Mouse (Mus musculus) stomach, embryonic 15.5 days (tissue): ENCODE measurements around the gene Dus3l. TPM values are rescaled to one million over a fixed set of nuclear protein-coding genes. Genes with fewer than 3 reads are reported as not detected.
A peak's percentile ranks its signal among the peaks of the same experiment; 100 is the strongest.

ENCODE experiments used
- ATAC-seq: fragments of 200-750 bp; cut with Nextera tagmentation; 2 replicates; pipeline ENCODE4 v1.8.0; 2017; ENCODE audit warnings: low read depth, moderate number of reproducible peaks, moderate TSS enrichment; ENCODE audit not compliant: insufficient read depth, low FRiP score
- H3K27ac ChIP-seq: fragments of 300-500 bp; sonication (generic); 2 replicates; pipeline ENCODE4 v1.5.1; 2015; ENCODE audit warnings: mild to moderate bottlenecking, inconsistent platforms
- H3K27me3 ChIP-seq: fragments of 300-500 bp; sonication (generic); replicated peaks from 2 replicates; pipeline ENCODE4 v1.6.1; 2015; ENCODE audit warnings: inconsistent platforms
- H3K36me3 ChIP-seq: fragments of 300-500 bp; sonication (generic); 2 replicates; pipeline ENCODE4 v1.6.1; 2015; ENCODE audit warnings: inconsistent platforms
- H3K4me1 ChIP-seq: fragments of 300-500 bp; sonication (generic); 2 replicates; pipeline ENCODE4 v1.6.1; 2015; ENCODE audit warnings: inconsistent platforms
- H3K4me2 ChIP-seq: fragments of 300-500 bp; sonication (generic); 2 replicates; pipeline ENCODE4 v1.6.1; 2015; ENCODE audit warnings: mild to moderate bottlenecking, inconsistent platforms
- H3K4me3 ChIP-seq: fragments of 300-500 bp; sonication (generic); replicated peaks from 2 replicates; pipeline ENCODE4 v1.5.1; 2015; ENCODE audit warnings: inconsistent platforms
- H3K9ac ChIP-seq: fragments of 300-500 bp; sonication (generic); 2 replicates; pipeline ENCODE4 v1.6.1; 2015; ENCODE audit warnings: inconsistent platforms
- H3K9me3 ChIP-seq: fragments of 300-500 bp; sonication (generic); 2 replicates; pipeline ENCODE4 v1.6.1; 2016; ENCODE audit warnings: inconsistent platforms
- WGBS: fragments of 180-500 bp; shearing (Covaris S2); methylation state at CpG from one replicate; pipeline ENCODE4 v1.1.7; 2015; 5-methylcytosine and 5-hydroxymethylcytosine counted together
- polyA plus RNA-seq: library from polyadenylated mRNA; unstranded; fragments of >200 nt; fragmentation: Nextera tagmentation; extraction: Ambion mirVana; gene quantifications from 2 replicates; pipeline ENCODE4 v1.2.1, GENCODE M21; 2015

Gene Dus3l
- polyA plus RNA-seq, result 40.1 and 48.2 TPM in 2 replicates

GRCm38 (mm10) chr17:56764474-56765354, at the start of gene Dus3l:
Gene Dus3l (plus strand): TSS chr17:56764757.
- Histone ChIP-seq H3K27ac (peak within 1 kb of the TSS; percentile 96), H3K9me3 (no peaks in the 10 kb centered on the region), H3K4me1 (peaks cover 27% of the 10 kb centered on the region), H3K4me2 (peak within 1 kb of the TSS; percentile 68), H3K36me3 (peaks cover 29% of the 10 kb centered on the region), H3K4me3 (peak within 1 kb of the TSS; percentile 64), H3K27me3 (no peaks in the 10 kb centered on the region), H3K9ac (peak within 1 kb of the TSS; percentile 57)
- 1% methylated on average over 55 of the region's 58 CpGs for WGBS
- ATAC-seq, result peak; percentile 76

GRCm38 (mm10) chr17:56715360-56715759, 49.2 kb upstream of the Dus3l start:
- Histone ChIP-seq H3K4me1 (peaks cover 25% of the 10 kb centered on the region), H3K36me3 (peaks cover 24% of the 10 kb centered on the region), H3K4me3 (peak overlapping the region; percentile 81), H3K27me3 (no peaks in the 10 kb centered on the region), H3K4me2 (peak overlapping the region; percentile 74), H3K27ac (no peak overlapping the region), H3K9ac (no peak overlapping the region), H3K9me3 (no peaks in the 10 kb centered on the region)
- no peak for ATAC-seq
- WGBS, result 54% methylated on average over 11 of the region's 11 CpGs

GRCm38 (mm10) chr17:56715914-56716654, 48.5 kb upstream of the Dus3l start:
- Histone ChIP-seq H3K36me3 (peaks cover 18% of the 10 kb centered on the region), H3K4me3 (peak overlapping the region; percentile 81), H3K9me3 (no peaks in the 10 kb centered on the region), H3K27me3 (no peaks in the 10 kb centered on the region), H3K9ac (peak overlapping the region; percentile 83), H3K27ac (peak overlapping the region; percentile 86), H3K4me1 (peaks cover 25% of the 10 kb centered on the region), H3K4me2 (peak overlapping the region; percentile 74)
- 23% methylated on average over 22 of the region's 22 CpGs for WGBS
- ATAC-seq, result no peak

- Histone ChIP-seq H3K4me3 (peak overlapping the region; percentile 81), H3K9me3 (no peaks in the 10 kb centered on the region), H3K27me3 (no peaks in the 10 kb centered on the region), H3K4me2 (peak overlapping the region; percentile 74), H3K36me3 (peaks cover 19% of the 10 kb centered on the region), H3K4me1 (peaks cover 25% of the 10 kb centered on the region), H3K9ac (peak overlapping the region; percentile 83), H3K27ac (peak overlapping the region; percentile 86)
- under 1% methylated on average over 54 of the region's 55 CpGs for WGBS
- peak; percentile 92 for ATAC-seq
These were observed 47.7 kb upstream of the Dus3l start for GRCm38 (mm10) chr17:56716655-56717362.

DNA sequence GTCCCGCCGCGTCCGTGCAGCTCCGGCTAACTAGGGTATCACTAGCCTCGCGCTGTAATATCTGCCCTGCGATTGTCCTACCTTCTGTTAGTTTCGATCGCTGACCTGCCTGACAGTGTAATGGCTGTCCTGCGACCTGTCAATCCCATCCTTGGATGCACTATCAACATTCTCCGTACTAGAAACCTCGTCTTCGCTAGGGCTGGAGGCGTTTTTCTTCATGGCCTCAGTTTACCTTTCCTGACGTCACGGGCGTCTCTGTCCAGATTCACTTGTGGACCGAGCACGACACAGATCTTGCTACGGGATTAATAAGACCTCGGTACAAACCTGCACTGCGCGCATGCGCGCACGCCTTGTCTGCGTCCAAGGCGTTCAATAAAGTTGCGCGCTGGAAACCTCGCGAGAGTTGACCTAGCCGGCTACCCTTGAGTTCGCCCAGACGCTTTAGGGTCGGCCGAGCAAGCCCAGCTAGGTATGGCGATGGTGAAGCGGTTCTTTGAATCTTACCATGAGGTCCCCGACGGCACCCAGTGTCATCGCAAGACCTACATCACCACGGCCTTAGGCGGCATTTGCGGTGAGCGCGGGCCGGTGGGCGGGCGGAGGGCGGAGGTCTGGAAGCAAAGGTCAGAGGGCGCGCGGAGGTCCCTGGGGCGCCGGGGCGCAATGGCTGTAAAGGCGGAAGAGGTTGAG, 47.0 kb upstream of the Dus3l start, which contains the start of the genes Ndufa11 and Vmac:
Ndufa11 (plus strand) TSS at position 405 of the 696 bp plus-strand sequence.
Vmac (minus strand) TSS at position 660 of the 696 bp plus-strand sequence.
- under 1% methylated on average over 59 of the region's 59 CpGs for WGBS
- Histone ChIP-seq H3K36me3 (peaks cover 18% of the 10 kb centered on the region), H3K4me3 (peak within 1 kb of the TSS; percentile 81), H3K27ac (peak within 1 kb of the TSS; percentile 86), H3K4me2 (peak within 1 kb of the TSS; percentile 74), H3K4me1 (peaks cover 25% of the 10 kb centered on the region), H3K9me3 (no peaks in the 10 kb centered on the region), H3K9ac (peak within 1 kb of the TSS; percentile 83), H3K27me3 (no peaks in the 10 kb centered on the region)
- peak; percentile 78 for ATAC-seq

- H3K4me3 ChIP-seq, result no peak overlapping the region
- 51% methylated on average over 5 of the region's 5 CpGs for WGBS
- peaks cover 30% of the 10 kb centered on the region for H3K4me1 ChIP-seq
- no peak overlapping the region for H3K9ac ChIP-seq
- H3K4me2 ChIP-seq, result no peak overlapping the region
- no peaks in the 10 kb centered on the region for H3K27me3 ChIP-seq
- H3K9me3 ChIP-seq, result no peaks in the 10 kb centered on the region
- H3K36me3 ChIP-seq, result peaks cover 23% of the 10 kb centered on the region; the same call in 1 of the 2 replicates
- no peak overlapping the region for H3K27ac ChIP-seq
- no peak for ATAC-seq
These were observed 42.1 kb upstream of the Dus3l start for GRCm38 (mm10) chr17:56722441-56722840.

DNA sequence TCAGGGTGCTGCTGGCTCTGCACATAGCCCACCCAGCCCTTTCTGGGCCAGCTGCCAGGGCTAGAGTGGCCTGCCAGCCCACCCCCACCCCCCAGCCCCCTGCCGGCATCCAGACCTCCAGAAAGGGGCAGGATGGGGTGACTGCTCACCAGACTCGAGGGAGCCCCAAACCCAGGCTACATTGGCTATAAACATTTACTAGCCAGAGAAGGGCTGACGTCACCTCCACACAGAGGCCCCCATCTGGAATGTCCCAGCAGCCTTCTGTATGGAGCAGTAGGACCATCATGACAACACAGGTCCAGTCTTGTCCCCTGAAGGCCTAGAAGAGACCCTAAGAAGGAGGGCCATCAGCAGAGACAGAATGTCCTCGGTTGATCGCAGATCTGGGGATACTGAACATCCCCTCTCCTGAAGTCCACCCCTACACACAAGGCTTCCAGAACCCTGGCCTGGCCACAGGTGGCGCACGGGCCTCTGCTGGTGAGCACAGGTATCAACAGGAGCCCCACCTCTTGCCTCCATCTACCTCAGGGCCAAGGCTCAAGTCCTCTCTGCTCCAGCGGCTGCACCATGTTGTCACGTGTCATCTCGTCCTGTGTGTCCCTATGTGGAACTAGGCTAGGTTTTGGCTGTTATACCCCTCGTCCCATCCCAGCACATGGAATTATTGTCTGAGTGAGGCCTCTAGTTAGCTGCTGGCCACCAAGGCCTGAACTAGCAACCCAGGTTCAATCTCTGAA, 41.0 kb upstream of the Dus3l start:
- no peak overlapping the region for H3K9ac ChIP-seq
- no peaks in the 10 kb centered on the region for H3K9me3 ChIP-seq
- no peak for ATAC-seq
- H3K27ac ChIP-seq, result no peak overlapping the region
- WGBS, result 73% methylated on average over 11 of the region's 11 CpGs
- H3K4me1 ChIP-seq, result peaks cover 37% of the 10 kb centered on the region
- H3K4me3 ChIP-seq, result no peak overlapping the region
- peaks cover 23% of the 10 kb centered on the region; the same call in 1 of the 2 replicates for H3K36me3 ChIP-seq
- no peaks in the 10 kb centered on the region for H3K27me3 ChIP-seq
- H3K4me2 ChIP-seq, result no peak overlapping the region

DNA sequence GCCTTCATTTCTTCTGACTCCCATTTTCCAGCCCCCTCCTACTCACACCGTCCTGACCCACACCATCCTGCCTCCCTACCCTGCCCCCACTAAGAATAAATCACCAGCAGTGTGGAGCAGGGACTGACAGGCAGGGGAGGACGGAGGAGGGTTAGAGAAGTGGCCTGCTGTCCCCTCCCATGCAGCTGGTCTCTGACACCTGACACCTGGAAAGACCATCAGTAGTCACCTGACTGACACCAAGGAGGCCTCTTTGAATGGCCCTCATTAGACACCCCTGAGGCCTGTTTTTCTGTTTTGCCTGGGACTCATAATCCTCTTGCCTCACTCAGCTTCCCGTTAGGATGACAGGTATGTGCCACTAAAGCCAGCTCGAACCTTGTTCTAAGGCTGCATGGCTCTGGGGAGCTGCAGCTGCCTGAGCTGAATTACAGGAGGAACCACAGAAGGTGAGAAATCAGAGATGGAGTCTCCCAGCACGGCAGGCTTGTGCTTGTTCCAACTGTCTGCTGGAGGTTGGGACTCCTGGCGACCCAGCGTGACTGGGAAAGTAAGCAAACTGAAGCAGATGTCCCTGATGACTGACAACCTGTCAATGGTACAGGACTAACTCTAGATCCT, 37.4 kb upstream of the Dus3l start:
- Histone ChIP-seq H3K27ac (peak overlapping the region; percentile 46), H3K36me3 (peaks cover 11% of the 10 kb centered on the region; the same call in 1 of the 2 replicates), H3K4me1 (peaks cover 33% of the 10 kb centered on the region), H3K9me3 (no peaks in the 10 kb centered on the region), H3K4me2 (no peak overlapping the region), H3K27me3 (0 out of 2 replicates have a peak, but pooled peaks cover 3% of the 10 kb centered on the region), H3K4me3 (no peak overlapping the region), H3K9ac (no peak overlapping the region)
- ATAC-seq, result 0 out of 2 replicates have a peak, but pooled peaks have one; percentile 6
- 12% methylated on average over 7 of the region's 7 CpGs for WGBS

DNA sequence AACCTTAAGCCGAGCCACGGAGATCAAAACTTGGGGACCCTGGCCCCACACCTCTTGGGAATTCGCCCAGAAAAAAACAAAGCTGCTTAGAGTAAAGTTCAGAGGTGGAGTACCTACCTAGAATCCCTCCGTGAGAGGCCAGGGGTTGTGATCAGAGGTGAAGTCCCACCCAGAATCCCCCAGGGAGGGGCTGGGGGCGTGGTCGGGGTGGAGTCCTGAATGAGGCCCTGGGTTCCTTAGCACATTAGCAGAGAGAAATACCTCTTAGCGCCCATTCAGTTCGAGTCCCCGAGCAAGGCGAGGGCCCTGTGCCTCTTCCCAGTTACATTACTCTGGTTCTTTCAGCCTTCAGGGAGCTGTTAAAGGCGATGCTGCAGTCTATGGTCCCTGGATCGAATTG, 36.9 kb upstream of the Dus3l start:
- H3K4me3 ChIP-seq, result no peak overlapping the region
- H3K4me1 ChIP-seq, result peaks cover 33% of the 10 kb centered on the region
- peaks cover 7% of the 10 kb centered on the region; the same call in 1 of the 2 replicates for H3K36me3 ChIP-seq
- H3K4me2 ChIP-seq, result peak overlapping the region; percentile 25; the same call in 1 of the 2 replicates
- WGBS, result 8% methylated on average over 12 of the region's 12 CpGs
- no peak for ATAC-seq
- 0 out of 2 replicates have a peak, but pooled peaks cover 3% of the 10 kb centered on the region for H3K27me3 ChIP-seq
- no peaks in the 10 kb centered on the region for H3K9me3 ChIP-seq
- H3K27ac ChIP-seq, result peak overlapping the region; percentile 46
- H3K9ac ChIP-seq, result no peak overlapping the region

DNA sequence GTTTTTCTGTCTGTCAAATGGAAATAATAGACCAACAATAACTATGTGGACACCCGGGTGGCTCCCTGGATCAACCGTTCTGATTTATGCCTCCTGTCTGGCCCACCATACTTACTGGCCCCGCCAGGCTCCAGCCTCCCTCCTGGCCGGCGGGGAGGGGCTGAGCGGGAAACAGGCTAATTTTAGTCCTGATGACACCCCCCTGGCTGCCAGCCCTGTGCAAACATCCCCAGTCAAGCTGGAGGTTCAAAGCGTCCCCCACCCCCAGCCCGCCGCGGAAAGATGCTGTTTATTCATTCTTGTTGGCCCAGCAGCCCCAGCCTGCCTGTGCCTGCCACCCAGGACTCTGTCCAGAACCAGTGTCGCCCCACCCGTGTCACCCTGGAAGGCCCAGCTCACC, 36.4 kb upstream of the Dus3l start:
- Histone ChIP-seq H3K4me1 (peaks cover 32% of the 10 kb centered on the region), H3K27ac (peak overlapping the region; percentile 46)

More for the DNA sequence above, 36.4 kb upstream of the Dus3l start:
- 6% methylated on average over 12 of the region's 12 CpGs for WGBS
- Histone ChIP-seq H3K4me3 (no peak overlapping the region), H3K4me2 (peak overlapping the region; percentile 25; the same call in 1 of the 2 replicates), H3K9ac (0 out of 2 replicates have a peak overlapping the region, but pooled peaks have one; percentile 16), H3K9me3 (no peaks in the 10 kb centered on the region), H3K27me3 (0 out of 2 replicates have a peak, but pooled peaks cover 3% of the 10 kb centered on the region), H3K36me3 (peaks cover 5% of the 10 kb centered on the region; the same call in 1 of the 2 replicates)
- peak; percentile 33; the same call in 1 of the 2 replicates for ATAC-seq
